Mouse (Mus musculus) gastrocnemius, postnatal 36 days (tissue): ENCODE results near the gene Tcf15. TPM values are rescaled to one million over a fixed set of nuclear protein-coding genes. Genes with fewer than 3 reads are reported as not detected.

Source experiments
- total RNA-seq, 2 experiments: library from RNA; stranded (reverse); gene quantifications; 2 replicates each; pipeline ENCODE4 v1.2.3; 2021

Tcf15 gene
- total RNA-seq, 2 experiments from 2014 or later: 15.7 to 17.4 TPM

Other genes starting within 250 kb of the Tcf15 start
- gene Angpt4, start 232.4 kb upstream of the Tcf15 start, total RNA-seq: under 1 TPM; 0.10 to 0.15 TPM
- gene Fam110a, start 163.3 kb upstream of the Tcf15 start, total RNA-seq: 1 to 10 TPM; 2.5 to 2.6 TPM
- gene Slc52a3, start 147.1 kb upstream of the Tcf15 start, total RNA-seq: under 1 TPM; 0.36 to 0.91 TPM
- not detected for gene Scrt2, start 62.0 kb upstream of the Tcf15 start, total RNA-seq
- gene Srxn1, start 38.0 kb upstream of the Tcf15 start, total RNA-seq: 10 to 100 TPM; 21.3 to 21.5 TPM
- gene Csnk2a1, start 83.3 kb downstream of the Tcf15 start, total RNA-seq: 10 to 100 TPM; 82.6 to 84.0 TPM
- 10 to 100 TPM; 21.8 to 26.8 TPM for gene Tbc1d20, start 150.3 kb downstream of the Tcf15 start, total RNA-seq
- 10 to 100 TPM; 24.4 to 31.6 TPM for gene Rbck1, start 189.1 kb downstream of the Tcf15 start, total RNA-seq
- gene Trib3, start 200.5 kb downstream of the Tcf15 start, total RNA-seq: 1 to 10 TPM in 1 of 2 experiments, under 1 TPM in 1; 0.62 to 1.5 TPM
- gene Nrsn2, start 233.1 kb downstream of the Tcf15 start, total RNA-seq: not detected